Mouse (Mus musculus): ENCODE data around the gene Me1. TPM values are rescaled to one million over a fixed set of nuclear protein-coding genes. Genes with fewer than 3 reads are reported as not detected.

Me1 gene
- polyA plus RNA-seq, 1 experiment: 81.3 TPM

- Histone ChIP-seq H3K27ac (ENCODE audit: insufficient read depth, low read length) (no peak overlapping the region), H3K4me1 (ENCODE audit: control insufficient read depth, insufficient read depth, low read length) (peaks cover 2% of the 10 kb centered on the region; the same call in 1 of the 2 replicates), H3K4me3 (ENCODE audit: insufficient read depth, low read length) (no peak overlapping the region)
- TF ChIP-seq CTCF (IDR thresholded peaks at IDR 0.05; ENCODE audit: borderline replicate concordance, insufficient read depth, low read length): no peak
- no peak for TF ChIP-seq POLR2A (IDR thresholded peaks at IDR 0.05; ENCODE audit: low read depth, low read length)
Observed at GRCm38 (mm10) chr9:86712648-86713047, 16.9 kb upstream of the Me1 start.

GRCm38 (mm10) chr9:86710091-86710634 lies 14.4 kb upstream of the Me1 start:
- H3K4me3 ChIP-seq (ENCODE audit: insufficient read depth, low read length): no peak overlapping the region
- no peak overlapping the region for H3K27ac ChIP-seq (ENCODE audit: insufficient read depth, low read length)
- TF ChIP-seq CTCF (IDR thresholded peaks at IDR 0.05; ENCODE audit: borderline replicate concordance, insufficient read depth, low read length): no peak
- TF ChIP-seq POLR2A (IDR thresholded peaks at IDR 0.05; ENCODE audit: low read depth, low read length): no peak
- peaks cover 2% of the 10 kb centered on the region; the same call in 1 of the 2 replicates for H3K4me1 ChIP-seq (ENCODE audit: control insufficient read depth, insufficient read depth, low read length)

- TF ChIP-seq POLR2A (IDR thresholded peaks at IDR 0.05; ENCODE audit: low read depth, low read length) (no peak), CTCF (IDR thresholded peaks at IDR 0.05; ENCODE audit: borderline replicate concordance, insufficient read depth, low read length) (no peak)
- H3K4me3 ChIP-seq (ENCODE audit: insufficient read depth, low read length): no peak overlapping the region
- peaks cover 2% of the 10 kb centered on the region; the same call in 1 of the 2 replicates for H3K4me1 ChIP-seq (ENCODE audit: control insufficient read depth, insufficient read depth, low read length)
- H3K27ac ChIP-seq (ENCODE audit: insufficient read depth, low read length): no peak overlapping the region
Observed at GRCm38 (mm10) chr9:86708921-86709320, 13.2 kb upstream of the Me1 start.

- TF ChIP-seq CTCF (IDR thresholded peaks at IDR 0.05; ENCODE audit: borderline replicate concordance, insufficient read depth, low read length) (no peak), POLR2A (IDR thresholded peaks at IDR 0.05; ENCODE audit: low read depth, low read length) (no peak)
- H3K4me1 ChIP-seq (ENCODE audit: control insufficient read depth, insufficient read depth, low read length): peaks cover 2% of the 10 kb centered on the region; the same call in 1 of the 2 replicates
- no peak overlapping the region for H3K4me3 ChIP-seq (ENCODE audit: insufficient read depth, low read length)
- H3K27ac ChIP-seq (ENCODE audit: insufficient read depth, low read length): no peak overlapping the region
Observed at GRCm38 (mm10) chr9:86707431-86707830, 11.7 kb upstream of the Me1 start.

GRCm38 (mm10) chr9:86701844-86702243 lies 6.1 kb upstream of the Me1 start:
- no peak for TF ChIP-seq POLR2A (IDR thresholded peaks at IDR 0.05; ENCODE audit: low read depth, low read length)
- TF ChIP-seq CTCF (IDR thresholded peaks at IDR 0.05; ENCODE audit: borderline replicate concordance, insufficient read depth, low read length): no peak
- Histone ChIP-seq H3K4me1 (ENCODE audit: control insufficient read depth, insufficient read depth, low read length) (0 out of 2 replicates have a peak, but pooled peaks cover 2% of the 10 kb centered on the region), H3K27ac (ENCODE audit: insufficient read depth, low read length) (no peak overlapping the region), H3K4me3 (ENCODE audit: insufficient read depth, low read length) (no peak overlapping the region)

GRCm38 (mm10) chr9:86701264-86701663 lies 5.5 kb upstream of the Me1 start:
- Histone ChIP-seq H3K4me1 (ENCODE audit: control insufficient read depth, insufficient read depth, low read length) (0 out of 2 replicates have a peak, but pooled peaks cover 2% of the 10 kb centered on the region), H3K27ac (ENCODE audit: insufficient read depth, low read length) (0 out of 2 replicates have a peak overlapping the region, but pooled peaks have one; percentile 7), H3K4me3 (ENCODE audit: insufficient read depth, low read length) (no peak overlapping the region)
- TF ChIP-seq POLR2A (IDR thresholded peaks at IDR 0.05; ENCODE audit: low read depth, low read length) (no peak), CTCF (IDR thresholded peaks at IDR 0.05; ENCODE audit: borderline replicate concordance, insufficient read depth, low read length) (no peak)

GRCm38 (mm10) chr9:86695199-86695817 lies 445 bp downstream of the Me1 start:
- Histone ChIP-seq H3K4me1 (ENCODE audit: control insufficient read depth, insufficient read depth, low read length) (0 out of 2 replicates have a peak, but pooled peaks cover 2% of the 10 kb centered on the region), H3K4me3 (ENCODE audit: insufficient read depth, low read length) (peak overlapping the region; percentile 90), H3K27ac (ENCODE audit: insufficient read depth, low read length) (peak overlapping the region; percentile 40)
- no peak; the same call in none of the 2 replicates for TF ChIP-seq POLR2A (IDR thresholded peaks at IDR 0.05; ENCODE audit: low read depth, low read length)
- no peak for TF ChIP-seq CTCF (IDR thresholded peaks at IDR 0.05; ENCODE audit: borderline replicate concordance, insufficient read depth, low read length)

GRCm38 (mm10) chr9:86694644-86695043 lies 1.1 kb downstream of the Me1 start:
- Histone ChIP-seq H3K27ac (ENCODE audit: insufficient read depth, low read length) (no peak overlapping the region), H3K4me3 (ENCODE audit: insufficient read depth, low read length) (peak overlapping the region; percentile 90)

GRCm38 (mm10) chr9:86693935-86694334 lies 1.8 kb downstream of the Me1 start:
- TF ChIP-seq POLR2A (IDR thresholded peaks at IDR 0.05; ENCODE audit: low read depth, low read length) (no peak), CTCF (IDR thresholded peaks at IDR 0.05; ENCODE audit: borderline replicate concordance, insufficient read depth, low read length) (no peak)
- H3K27ac ChIP-seq (ENCODE audit: insufficient read depth, low read length): no peak overlapping the region

More at GRCm38 (mm10) chr9:86694644-86695043, 1.1 kb downstream of the Me1 start:
- TF ChIP-seq POLR2A (IDR thresholded peaks at IDR 0.05; ENCODE audit: low read depth, low read length): no peak
- TF ChIP-seq CTCF (IDR thresholded peaks at IDR 0.05; ENCODE audit: borderline replicate concordance, insufficient read depth, low read length): no peak
- H3K4me1 ChIP-seq (ENCODE audit: control insufficient read depth, insufficient read depth, low read length): 0 out of 2 replicates have a peak, but pooled peaks cover 2% of the 10 kb centered on the region

GRCm38 (mm10) chr9:86692676-86693075 lies 3.1 kb downstream of the Me1 start:
- no peak overlapping the region for H3K4me3 ChIP-seq (ENCODE audit: insufficient read depth, low read length)
- peak; percentile 34; the same call in 1 of the 2 replicates for TF ChIP-seq CTCF (IDR thresholded peaks at IDR 0.05; ENCODE audit: borderline replicate concordance, insufficient read depth, low read length)
- TF ChIP-seq POLR2A (IDR thresholded peaks at IDR 0.05; ENCODE audit: low read depth, low read length): no peak
- H3K27ac ChIP-seq (ENCODE audit: insufficient read depth, low read length): no peak overlapping the region
- H3K4me1 ChIP-seq (ENCODE audit: control insufficient read depth, insufficient read depth, low read length): peaks cover 6% of the 10 kb centered on the region; the same call in 1 of the 2 replicates

More at GRCm38 (mm10) chr9:86693935-86694334, 1.8 kb downstream of the Me1 start:
- Histone ChIP-seq H3K4me1 (ENCODE audit: control insufficient read depth, insufficient read depth, low read length) (0 out of 2 replicates have a peak, but pooled peaks cover 2% of the 10 kb centered on the region), H3K4me3 (ENCODE audit: insufficient read depth, low read length) (peak overlapping the region; percentile 21)
